Mouse (Mus musculus) cerebellum, adult 2 months (tissue): ENCODE measurements around the gene Invs.

Source experiments
- CTCF ChIP-seq: fragments of 200-500 bp; IDR thresholded peaks from 2 replicates; pipeline ENCODE4 v1.5.1; 2011; ENCODE audit warnings: low read depth, mild to moderate bottlenecking, control low read depth, low read length, moderate library complexity, borderline replicate concordance; ENCODE audit not compliant: insufficient read depth
- POLR2A ChIP-seq: fragments of 200-500 bp; IDR thresholded peaks from 2 replicates; pipeline ENCODE4 v1.6.1; 2011; ENCODE audit warnings: low read length, control low read depth, borderline replicate concordance; ENCODE audit not compliant: insufficient read depth

DNA sequence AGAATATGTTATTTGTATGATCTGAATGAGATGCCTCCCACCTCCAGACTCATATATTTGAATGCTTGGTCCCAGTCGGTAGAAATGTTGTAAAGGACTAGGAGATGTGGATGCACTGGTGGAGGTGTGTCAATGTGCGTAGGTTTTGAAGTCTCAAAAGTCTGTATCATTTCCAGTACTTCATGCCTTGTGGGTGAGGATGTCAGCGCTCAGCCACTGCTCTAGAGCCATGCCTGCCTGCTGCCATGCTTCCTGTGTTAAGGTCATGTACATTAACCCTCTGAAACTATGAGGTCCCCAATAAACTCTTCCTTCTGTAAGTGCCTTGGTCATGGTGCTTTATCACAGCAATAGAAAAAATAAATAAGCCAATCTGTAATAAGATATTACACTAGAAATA, 11.9 kb upstream of the Invs start:
- TF ChIP-seq POLR2A (no peak), CTCF (no peak)
